Mouse (Mus musculus): Measurements from ENCODE around the gene Kcnma1. TPM values are rescaled to one million over a fixed set of nuclear protein-coding genes. Genes with fewer than 3 reads are reported as not detected.

The Kcnma1 gene
- polyA plus RNA-seq, 1 experiment = 3.6 TPM

GRCm38 (mm10) chr14:23509792-23510191 lies 504.5 kb downstream of the Kcnma1 start:
- 75% methylated on average over 5 of the region's 5 CpGs for WGBS
- no peak for DNase-seq (ENCODE audit: low read depth, low spot score)

GRCm38 (mm10) chr14:23502236-23502790 lies 512.0 kb downstream of the Kcnma1 start:
- DNase-seq (ENCODE audit: low read depth, low spot score) = no peak
- WGBS = 39% methylated on average over 8 of the region's 8 CpGs

GRCm38 (mm10) chr14:23496801-23497200 lies 517.5 kb downstream of the Kcnma1 start:
- DNase-seq (ENCODE audit: low read depth, low spot score) = no peak
- WGBS = 85% methylated on average over 3 of the region's 3 CpGs

- no peak for DNase-seq (ENCODE audit: low read depth, low spot score)
- 59% methylated on average over 4 of the region's 4 CpGs for WGBS
Observed at GRCm38 (mm10) chr14:23496236-23496740, 518.0 kb downstream of the Kcnma1 start.

GRCm38 (mm10) chr14:23494496-23494800 lies 519.8 kb downstream of the Kcnma1 start:
- DNase-seq (ENCODE audit: low read depth, low spot score) = no peak
- whole genome bisulfite sequencing = 60% methylated on average over 3 of the region's 3 CpGs

- no peak for DNase-seq (ENCODE audit: low read depth, low spot score)
- 68% methylated on average over 8 of the region's 8 CpGs for WGBS
Observed at GRCm38 (mm10) chr14:23493750-23494495, 520.4 kb downstream of the Kcnma1 start.

GRCm38 (mm10) chr14:23492581-23493360 lies 521.5 kb downstream of the Kcnma1 start:
- 88% methylated on average over 9 of the region's 9 CpGs for WGBS

GRCm38 (mm10) chr14:23491359-23491758 lies 522.9 kb downstream of the Kcnma1 start:
- 55% methylated on average over 2 of the region's 2 CpGs for WGBS

More at GRCm38 (mm10) chr14:23492581-23493360, 521.5 kb downstream of the Kcnma1 start:
- no peak for DNase-seq (ENCODE audit: low read depth, low spot score)

GRCm38 (mm10) chr14:23486687-23487086 lies 527.6 kb downstream of the Kcnma1 start:
- DNase-seq (ENCODE audit: low read depth, low spot score) = no peak
- WGBS = 81% methylated on average over 1 of the region's 1 CpGs

More at GRCm38 (mm10) chr14:23491359-23491758, 522.9 kb downstream of the Kcnma1 start:
- DNase-seq (ENCODE audit: low read depth, low spot score) = no peak

GRCm38 (mm10) chr14:23485802-23486500 lies 528.3 kb downstream of the Kcnma1 start:
- DNase-seq (ENCODE audit: low read depth, low spot score) = no peak
- 70% methylated on average over 7 of the region's 7 CpGs for WGBS

- WGBS = 72% methylated on average over 4 of the region's 4 CpGs
- no peak for DNase-seq (ENCODE audit: low read depth, low spot score)
Observed at GRCm38 (mm10) chr14:23475129-23475528, 539.2 kb downstream of the Kcnma1 start.

GRCm38 (mm10) chr14:23470071-23470470 lies 544.2 kb downstream of the Kcnma1 start:
- no peak for DNase-seq (ENCODE audit: low read depth, low spot score)
- 28% methylated on average over 2 of the region's 2 CpGs for WGBS

- WGBS = 61% methylated on average over 2 of the region's 2 CpGs
- no peak for DNase-seq (ENCODE audit: low read depth, low spot score)
Observed at GRCm38 (mm10) chr14:23465135-23465534, 549.2 kb downstream of the Kcnma1 start.

- no peak for DNase-seq (ENCODE audit: low read depth, low spot score)
Observed at GRCm38 (mm10) chr14:23458560-23458959, 555.7 kb downstream of the Kcnma1 start.

GRCm38 (mm10) chr14:23451681-23452080 lies 562.6 kb downstream of the Kcnma1 start:
- WGBS = 64% methylated on average over 6 of the region's 6 CpGs
- DNase-seq (ENCODE audit: low read depth, low spot score) = no peak

More at GRCm38 (mm10) chr14:23458560-23458959, 555.7 kb downstream of the Kcnma1 start:
- WGBS = 60% methylated on average over 4 of the region's 4 CpGs

GRCm38 (mm10) chr14:23437467-23437866 lies 576.8 kb downstream of the Kcnma1 start:
- WGBS = 28% methylated on average over 3 of the region's 3 CpGs

GRCm38 (mm10) chr14:23435861-23436260 lies 578.4 kb downstream of the Kcnma1 start:
- no peak for DNase-seq (ENCODE audit: low read depth, low spot score)
- 69% methylated on average over 8 of the region's 8 CpGs for WGBS

More at GRCm38 (mm10) chr14:23437467-23437866, 576.8 kb downstream of the Kcnma1 start:
- DNase-seq (ENCODE audit: low read depth, low spot score) = peak; percentile 3

- no peak for DNase-seq (ENCODE audit: low read depth, low spot score)
- WGBS = 67% methylated on average over 2 of the region's 2 CpGs
Observed at GRCm38 (mm10) chr14:23430006-23430405, 584.3 kb downstream of the Kcnma1 start.

GRCm38 (mm10) chr14:23429043-23429442 lies 585.2 kb downstream of the Kcnma1 start:
- no peak for DNase-seq (ENCODE audit: low read depth, low spot score)
- 28% methylated on average over 4 of the region's 4 CpGs for WGBS

Data from large intestine, adult 2 months (tissue).